Mouse (Mus musculus): ENCODE results near the gene Rassf6. TPM values are rescaled to one million over a fixed set of nuclear protein-coding genes. Genes with fewer than 3 reads are reported as not detected.

The Rassf6 gene
- polyA plus RNA-seq, 1 experiment, result 0.12 TPM

GRCm38 (mm10) chr5:90611388-90611787 is 29.1 kb downstream of the Rassf6 start:
- no peak overlapping the region for H3K4me3 ChIP-seq (ENCODE audit: insufficient read depth, poor library complexity, severe bottlenecking)
- no peaks in the 10 kb centered on the region for H3K27me3 ChIP-seq (ENCODE audit: control insufficient read depth, insufficient read depth, insufficient read length)
- H3K36me3 ChIP-seq (ENCODE audit: control insufficient read depth, insufficient read depth), result no peaks in the 10 kb centered on the region
- H3ac ChIP-seq (ENCODE audit: control insufficient read depth, insufficient read length, low read depth), result no peak overlapping the region
- no peaks in the 10 kb centered on the region for H3K79me3 ChIP-seq (ENCODE audit: low read depth)
- no peak for TF ChIP-seq FOSL1 (IDR thresholded peaks at IDR 0.05; ENCODE audit: insufficient read depth, low read length, poor library complexity, severe bottlenecking)
- peak; percentile 76 for TF ChIP-seq USF1 (IDR thresholded peaks at IDR 0.05; ENCODE audit: low read depth)
- no peak for TF ChIP-seq CEBPB (IDR thresholded peaks at IDR 0.05; ENCODE audit: low read depth)
- TF ChIP-seq CTCF (IDR thresholded peaks at IDR 0.05; ENCODE audit: control insufficient read depth, insufficient read depth, insufficient read length), result no peak
- TF ChIP-seq MYOG (IDR thresholded peaks at IDR 0.05; ENCODE audit: control insufficient read depth, extremely low read depth, insufficient read length), result no peak
- peak; percentile 28 for TF ChIP-seq MYOD1 (IDR thresholded peaks at IDR 0.05; ENCODE audit: control insufficient read depth, insufficient read length, low read depth)
- peak; percentile 81 for TF ChIP-seq MAX (IDR thresholded peaks at IDR 0.05)
- H3K79me2 ChIP-seq (ENCODE audit: control insufficient read depth, insufficient read depth), result no peaks in the 10 kb centered on the region

GRCm38 (mm10) chr5:90608906-90609305 is 31.6 kb downstream of the Rassf6 start:
- Histone ChIP-seq H3K79me3 (ENCODE audit: low read depth) (no peaks in the 10 kb centered on the region), H3K36me3 (ENCODE audit: control insufficient read depth, insufficient read depth) (no peaks in the 10 kb centered on the region), H3ac (ENCODE audit: control insufficient read depth, insufficient read length, low read depth) (no peak overlapping the region), H3K79me2 (ENCODE audit: control insufficient read depth, insufficient read depth) (no peaks in the 10 kb centered on the region), H3K27me3 (ENCODE audit: control insufficient read depth, insufficient read depth, insufficient read length) (no peaks in the 10 kb centered on the region), H3K4me3 (ENCODE audit: insufficient read depth, poor library complexity, severe bottlenecking) (no peak overlapping the region)
- no peak for TF ChIP-seq CTCF (IDR thresholded peaks at IDR 0.05; ENCODE audit: control insufficient read depth, insufficient read depth, insufficient read length)
- TF ChIP-seq FOSL1 (IDR thresholded peaks at IDR 0.05; ENCODE audit: insufficient read depth, low read length, poor library complexity, severe bottlenecking), result no peak
- no peak for TF ChIP-seq CEBPB (IDR thresholded peaks at IDR 0.05; ENCODE audit: low read depth)
- no peak for TF ChIP-seq MAX (IDR thresholded peaks at IDR 0.05)
- no peak for TF ChIP-seq MYOG (IDR thresholded peaks at IDR 0.05; ENCODE audit: control insufficient read depth, extremely low read depth, insufficient read length)
- no peak for TF ChIP-seq USF1 (IDR thresholded peaks at IDR 0.05; ENCODE audit: low read depth)
- TF ChIP-seq MYOD1 (IDR thresholded peaks at IDR 0.05; ENCODE audit: control insufficient read depth, insufficient read length, low read depth), result no peak

- Histone ChIP-seq H3K36me3 (ENCODE audit: control insufficient read depth, insufficient read depth) (no peaks in the 10 kb centered on the region), H3K79me2 (ENCODE audit: control insufficient read depth, insufficient read depth) (no peaks in the 10 kb centered on the region), H3ac (ENCODE audit: control insufficient read depth, insufficient read length, low read depth) (no peak overlapping the region), H3K79me3 (ENCODE audit: low read depth) (no peaks in the 10 kb centered on the region), H3K27me3 (ENCODE audit: control insufficient read depth, insufficient read depth, insufficient read length) (no peaks in the 10 kb centered on the region), H3K4me3 (ENCODE audit: insufficient read depth, poor library complexity, severe bottlenecking) (no peak overlapping the region)
- TF ChIP-seq MYOG (IDR thresholded peaks at IDR 0.05; ENCODE audit: control insufficient read depth, extremely low read depth, insufficient read length) (no peak), CTCF (IDR thresholded peaks at IDR 0.05; ENCODE audit: control insufficient read depth, insufficient read depth, insufficient read length) (no peak), MYOD1 (IDR thresholded peaks at IDR 0.05; ENCODE audit: control insufficient read depth, insufficient read length, low read depth) (peak; percentile 12), CEBPB (IDR thresholded peaks at IDR 0.05; ENCODE audit: low read depth) (no peak)
These were observed 37.0 kb downstream of the Rassf6 start for GRCm38 (mm10) chr5:90603407-90603923.

GRCm38 (mm10) chr5:90601469-90601868 is 39.0 kb downstream of the Rassf6 start:
- Histone ChIP-seq H3K4me3 (ENCODE audit: insufficient read depth, poor library complexity, severe bottlenecking) (no peak overlapping the region), H3K36me3 (ENCODE audit: control insufficient read depth, insufficient read depth) (no peaks in the 10 kb centered on the region), H3K27me3 (ENCODE audit: control insufficient read depth, insufficient read depth, insufficient read length) (no peaks in the 10 kb centered on the region), H3ac (ENCODE audit: control insufficient read depth, insufficient read length, low read depth) (no peak overlapping the region), H3K79me3 (ENCODE audit: low read depth) (no peaks in the 10 kb centered on the region), H3K79me2 (ENCODE audit: control insufficient read depth, insufficient read depth) (no peaks in the 10 kb centered on the region)
- TF ChIP-seq CEBPB (IDR thresholded peaks at IDR 0.05; ENCODE audit: low read depth) (no peak), MYOG (IDR thresholded peaks at IDR 0.05; ENCODE audit: control insufficient read depth, extremely low read depth, insufficient read length) (no peak), MYOD1 (IDR thresholded peaks at IDR 0.05; ENCODE audit: control insufficient read depth, insufficient read length, low read depth) (no peak), MAX (IDR thresholded peaks at IDR 0.05) (no peak), FOSL1 (IDR thresholded peaks at IDR 0.05; ENCODE audit: insufficient read depth, low read length, poor library complexity, severe bottlenecking) (no peak), CTCF (IDR thresholded peaks at IDR 0.05; ENCODE audit: control insufficient read depth, insufficient read depth, insufficient read length) (no peak), USF1 (IDR thresholded peaks at IDR 0.05; ENCODE audit: low read depth) (no peak)

GRCm38 (mm10) chr5:90596155-90596554 is 44.3 kb downstream of the Rassf6 start:
- Histone ChIP-seq H3K27me3 (ENCODE audit: control insufficient read depth, insufficient read depth, insufficient read length) (no peaks in the 10 kb centered on the region), H3K79me2 (ENCODE audit: control insufficient read depth, insufficient read depth) (no peaks in the 10 kb centered on the region), H3K79me3 (ENCODE audit: low read depth) (no peaks in the 10 kb centered on the region), H3K36me3 (ENCODE audit: control insufficient read depth, insufficient read depth) (no peaks in the 10 kb centered on the region), H3K4me3 (ENCODE audit: insufficient read depth, poor library complexity, severe bottlenecking) (no peak overlapping the region), H3ac (ENCODE audit: control insufficient read depth, insufficient read length, low read depth) (no peak overlapping the region)
- no peak for TF ChIP-seq CTCF (IDR thresholded peaks at IDR 0.05; ENCODE audit: control insufficient read depth, insufficient read depth, insufficient read length)
- TF ChIP-seq USF1 (IDR thresholded peaks at IDR 0.05; ENCODE audit: low read depth), result no peak
- no peak for TF ChIP-seq MYOG (IDR thresholded peaks at IDR 0.05; ENCODE audit: control insufficient read depth, extremely low read depth, insufficient read length)
- no peak for TF ChIP-seq FOSL1 (IDR thresholded peaks at IDR 0.05; ENCODE audit: insufficient read depth, low read length, poor library complexity, severe bottlenecking)
- TF ChIP-seq MYOD1 (IDR thresholded peaks at IDR 0.05; ENCODE audit: control insufficient read depth, insufficient read length, low read depth), result no peak
- TF ChIP-seq MAX (IDR thresholded peaks at IDR 0.05), result no peak
- TF ChIP-seq CEBPB (IDR thresholded peaks at IDR 0.05; ENCODE audit: low read depth), result no peak

- H3K79me2 ChIP-seq (ENCODE audit: control insufficient read depth, insufficient read depth), result no peaks in the 10 kb centered on the region
- H3K27me3 ChIP-seq (ENCODE audit: control insufficient read depth, insufficient read depth, insufficient read length), result no peaks in the 10 kb centered on the region
- no peaks in the 10 kb centered on the region for H3K36me3 ChIP-seq (ENCODE audit: control insufficient read depth, insufficient read depth)
- no peaks in the 10 kb centered on the region for H3K79me3 ChIP-seq (ENCODE audit: low read depth)
- TF ChIP-seq CEBPB (IDR thresholded peaks at IDR 0.05; ENCODE audit: low read depth) (no peak), FOSL1 (IDR thresholded peaks at IDR 0.05; ENCODE audit: insufficient read depth, low read length, poor library complexity, severe bottlenecking) (no peak), MYOG (IDR thresholded peaks at IDR 0.05; ENCODE audit: control insufficient read depth, extremely low read depth, insufficient read length) (no peak), MYOD1 (IDR thresholded peaks at IDR 0.05; ENCODE audit: control insufficient read depth, insufficient read length, low read depth) (no peak), USF1 (IDR thresholded peaks at IDR 0.05; ENCODE audit: low read depth) (no peak), MAX (IDR thresholded peaks at IDR 0.05) (no peak), CTCF (IDR thresholded peaks at IDR 0.05; ENCODE audit: control insufficient read depth, insufficient read depth, insufficient read length) (no peak)
- H3ac ChIP-seq (ENCODE audit: control insufficient read depth, insufficient read length, low read depth), result peak overlapping the region; percentile 32
- H3K4me3 ChIP-seq (ENCODE audit: insufficient read depth, poor library complexity, severe bottlenecking), result no peak overlapping the region
These were observed 45.5 kb downstream of the Rassf6 start for GRCm38 (mm10) chr5:90594945-90595344.

All from C2C12 (cell line).